ENCODE assay signal across 9 mouse cellular contexts in genomic region chr10:121781159-121781558, GRCm38 (mm10). TPM values are rescaled to one million over a fixed set of nuclear protein-coding genes. Genes with fewer than 3 reads are reported as not detected.
DNase-seq lines count a peak whose midpoint lies in the region; ATAC-seq lines count a peak whose summit lies in the region.
"Had no signal": no experiment of that assay in that cellular context is flagged by ENCODE, and none has a peak within 500 bp of the region (broad histone marks: within the 10 kb centered on the region; RNA-seq: fewer than 3 reads in every experiment).

No protein-coding gene starts in this region.

- intact Hi-C loops in heart, postnatal 36 days (cut with DNase I), result no loop called here

- H3K36me3 ChIP-seq in forebrain, embryonic 11.5 days (ENCODE audit: control insufficient read depth, insufficient read depth, low read length), result peaks cover 6% of the 10 kb centered on the region; the same call in 1 of the 2 replicates
- peaks cover 29% of the 10 kb centered on the region for H3K36me3 ChIP-seq in forebrain, embryonic 14.5 days (ENCODE audit: control insufficient read depth, insufficient read depth, low read length)

- WGBS in forebrain, embryonic 11.5 days, result 59% methylated on average over 14 of the region's 14 CpGs
- WGBS in forebrain, embryonic 14.5 days, result 57% methylated on average over 14 of the region's 14 CpGs

- no peak for DNase-seq in forebrain, embryonic 11.5 days (ENCODE audit: low spot score)
- DNase-seq in forebrain, embryonic 14.5 days (ENCODE audit: low spot score), result no peak
- DNase-seq in CD4-positive helper T cell, adult 2 months (ENCODE audit: low read depth, low spot score), result peak; percentile 21
- DNase-seq in heart, postnatal 36 days, result peak; percentile 10 to 27
- peak; percentile 56 for DNase-seq in lung, postnatal 36 days
- DNase-seq in right cerebral cortex, adult 18-20 months, result no peak
- no peak for DNase-seq in gastrocnemius, adult 8-10 months (ENCODE audit: low spot score in 2 of 2)
- no peak for DNase-seq in adrenal gland, adult (ENCODE audit: inconsistent age in 2 of 2, low spot score in 1 of 2)

- no peak overlapping the region for H3K27ac ChIP-seq in forebrain, embryonic 11.5 days (ENCODE audit: low read depth, low read length)
- no peak overlapping the region for H3K27ac ChIP-seq in forebrain, embryonic 14.5 days (ENCODE audit: low read depth, low read length)
- H3K27ac ChIP-seq: limb, embryonic 15.5 days had no signal

- H3K4me2 ChIP-seq in forebrain, embryonic 11.5 days (ENCODE audit: low read depth, low read length, severe bottlenecking), result no peak overlapping the region
- H3K4me2 ChIP-seq in forebrain, embryonic 14.5 days (ENCODE audit: low read length), result no peak overlapping the region
- H3K4me2 ChIP-seq: limb, embryonic 15.5 days had no signal

- no peak overlapping the region for H3K4me3 ChIP-seq in forebrain, embryonic 11.5 days (ENCODE audit: low read depth, low read length)
- H3K4me3 ChIP-seq in forebrain, embryonic 14.5 days (ENCODE audit: low read depth, low read length), result no peak overlapping the region
- H3K4me3 ChIP-seq: limb, embryonic 15.5 days had no signal

- peak; percentile 51 for ATAC-seq in forebrain, embryonic 11.5 days (replicated peaks; ENCODE audit: low FRiP score)
- no peak for ATAC-seq in forebrain, embryonic 14.5 days

- H3K4me1 ChIP-seq in forebrain, embryonic 11.5 days (replicated peaks; ENCODE audit: control insufficient read depth, insufficient read depth, low read length), result no peaks in the 10 kb centered on the region
- no peaks in the 10 kb centered on the region for H3K4me1 ChIP-seq in forebrain, embryonic 14.5 days (ENCODE audit: control insufficient read depth, insufficient read depth, low read length)
- H3K4me1 ChIP-seq: limb, embryonic 15.5 days had no signal

- H3K9me3 ChIP-seq in forebrain, embryonic 11.5 days (ENCODE audit: control insufficient read depth, low read length), result no peaks in the 10 kb centered on the region; the same call in 1 of the 2 replicates
- H3K9me3 ChIP-seq in forebrain, embryonic 14.5 days (replicated peaks; ENCODE audit: control insufficient read depth, low read length), result peaks cover 2% of the 10 kb centered on the region; the same call in 1 of the 2 replicates
- H3K9me3 ChIP-seq: limb, embryonic 15.5 days had no signal

- H3K9ac ChIP-seq in forebrain, embryonic 11.5 days (ENCODE audit: low read length), result no peak overlapping the region
- no peak overlapping the region for H3K9ac ChIP-seq in forebrain, embryonic 14.5 days (ENCODE audit: low read length)
- H3K9ac ChIP-seq: limb, embryonic 15.5 days had no signal

- no peaks in the 10 kb centered on the region for H3K27me3 ChIP-seq in forebrain, embryonic 11.5 days (ENCODE audit: control insufficient read depth, insufficient read depth, low read length)
- no peaks in the 10 kb centered on the region for H3K27me3 ChIP-seq in forebrain, embryonic 14.5 days (replicated peaks; ENCODE audit: control insufficient read depth, insufficient read depth, low read length)
- H3K27me3 ChIP-seq: limb, embryonic 15.5 days had no signal

RNA-seq across cellular contexts. Expression of gene BC048403, which starts 41.4 kb away (rescaled TPM):
- 2.5 and 3.5 TPM in 2 replicates for polyA plus RNA-seq in forebrain, embryonic 11.5 days (2014; fragmentation: Nextera tagmentation; extraction: Ambion mirVana)
- polyA plus RNA-seq in forebrain, embryonic 14.5 days (2014; fragmentation: Nextera tagmentation; extraction: Ambion mirVana), result 2.0 and 2.5 TPM in 2 replicates
- total RNA-seq in heart, postnatal 36 days (2021), result 1 to 10 TPM; 1.4 to 2.5 TPM
- total RNA-seq in gastrocnemius, adult 8-10 months (2022), result 1 to 10 TPM; 1.2 to 1.8 (median 1.6) TPM

Comparison
In these comparisons a context has a peak if more than half of its experiments do, and no peak if none do; other contexts are left out.
1. DNase-seq: peak in CD4-positive helper T cell, adult 2 months (single experiment), heart, postnatal 36 days (2 of 2) and lung, postnatal 36 days (single experiment); none in forebrain, embryonic 11.5 days (single experiment), forebrain, embryonic 14.5 days (single experiment), right cerebral cortex, adult 18-20 months (single experiment), gastrocnemius, adult 8-10 months (0 of 2) and adrenal gland, adult (0 of 2).